Mouse (Mus musculus) ovary, adult 18-20 months (tissue): ENCODE measurements around the gene Bloc1s2.
A peak's percentile ranks its signal among the peaks of the same experiment; 100 is the strongest.

ENCODE experiments used
- DNase-seq: peaks from one replicate; pipeline ENCODE4 v3.0.0; 2022; ENCODE audit warnings: low spot score, mixed read lengths

The Bloc1s2 gene

DNA sequence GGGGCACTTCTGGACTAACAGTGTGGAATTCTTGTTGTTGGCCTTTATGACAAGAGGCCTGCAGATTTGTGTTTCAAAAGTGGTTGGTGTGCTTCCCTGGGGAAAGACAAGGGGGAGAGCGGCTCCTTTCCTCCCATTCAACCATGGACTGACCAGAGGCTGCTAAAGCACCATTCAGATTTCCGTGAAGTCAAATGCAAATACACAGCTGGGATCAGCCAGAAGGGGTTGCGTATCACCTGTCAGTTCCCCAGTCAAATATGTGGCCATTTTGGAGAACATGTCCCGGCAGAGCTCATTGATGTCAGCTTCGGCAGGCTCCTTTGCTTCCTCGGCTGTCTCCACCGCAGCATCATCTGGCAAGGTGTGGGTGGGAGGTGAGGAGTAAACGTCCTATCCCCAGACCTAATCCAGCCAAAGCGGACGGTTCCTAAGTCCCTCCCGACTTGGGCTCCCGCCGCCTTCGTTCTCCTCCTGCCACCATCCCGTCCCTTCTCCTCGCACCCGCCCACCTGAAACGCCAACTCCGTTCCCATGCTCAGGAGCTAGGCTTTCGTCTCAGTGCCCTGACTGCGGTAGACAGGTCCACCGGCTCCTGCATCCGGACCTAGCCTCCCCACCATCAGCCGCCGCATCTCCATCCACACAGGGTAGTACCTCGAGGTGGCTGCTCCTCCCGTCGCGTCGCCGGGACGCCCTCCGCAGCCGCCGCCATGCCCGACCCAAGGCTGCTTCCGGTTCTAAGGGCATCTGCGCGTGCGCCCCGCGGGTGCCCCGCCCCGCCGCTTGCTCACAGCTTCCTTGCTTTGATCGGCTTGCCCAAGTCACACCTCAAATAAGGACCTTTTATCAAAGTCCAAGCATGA lies at the start of gene Bloc1s2:
Bloc1s2 (minus strand) TSS at position 745 of the 866 bp plus-strand sequence.
- peak; percentile 76 for DNase-seq

DNA sequence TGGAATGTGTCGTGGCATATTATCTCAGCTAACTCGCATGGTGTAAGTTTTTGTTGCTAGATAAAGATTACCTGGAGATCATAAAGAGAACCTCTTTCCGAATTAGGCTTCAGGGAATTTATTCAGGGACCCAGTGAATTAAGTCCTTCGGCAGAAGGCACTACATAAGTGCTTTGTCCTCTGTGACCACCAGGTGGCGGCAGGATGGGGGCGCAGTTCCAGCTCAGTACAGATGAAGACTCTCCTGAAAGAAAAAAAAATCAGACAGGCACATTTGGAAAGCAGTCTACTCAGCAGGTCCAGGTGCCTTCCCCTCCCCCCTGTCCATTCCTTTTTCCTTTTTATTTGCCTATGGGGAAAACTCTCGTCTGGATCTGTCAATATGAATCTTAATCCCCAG lies 48.9 kb upstream of the Bloc1s2 start:
- DNase-seq, result peak; percentile 19

DNA sequence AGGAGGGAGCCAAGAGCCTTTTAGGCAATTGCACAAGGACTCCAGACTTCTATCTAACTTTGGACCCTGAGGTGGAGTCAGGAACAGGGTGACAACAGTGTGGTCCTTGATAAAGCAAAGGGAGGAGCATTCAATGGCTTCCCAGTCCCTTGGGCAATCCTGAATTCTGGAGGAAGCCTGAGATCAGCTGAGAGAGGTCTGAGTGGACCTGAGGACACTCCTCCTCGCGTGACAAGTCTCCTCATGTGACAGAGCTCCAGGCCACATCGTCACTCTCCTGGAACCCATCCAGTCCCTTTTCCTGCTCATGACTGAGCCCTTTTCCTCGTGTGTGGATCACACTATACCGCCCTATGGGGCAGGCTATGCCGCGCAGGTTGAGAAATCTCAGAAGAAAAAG lies 47.7 kb upstream of the Bloc1s2 start:
- DNase-seq, result no peak

DNA sequence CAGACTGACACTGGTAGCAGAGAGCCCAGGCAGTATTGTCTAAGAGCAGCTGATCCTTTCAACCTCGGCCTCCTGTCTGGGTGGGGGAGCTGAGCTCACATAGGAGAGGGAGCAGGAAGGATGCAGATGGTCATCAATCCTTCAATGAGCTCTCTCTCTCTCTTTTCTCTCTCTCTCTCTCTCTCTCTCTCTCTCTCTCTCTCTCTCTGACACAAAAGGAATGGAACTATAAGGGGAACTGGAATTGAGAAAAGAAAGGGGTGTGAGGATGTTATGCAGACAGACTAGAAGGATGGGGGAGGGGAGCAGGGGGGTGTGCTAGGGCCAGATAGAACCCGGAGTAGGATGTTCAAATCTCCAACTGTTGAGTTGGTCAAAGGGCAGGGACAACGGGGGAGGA lies 46.1 kb upstream of the Bloc1s2 start, which contains the start of gene Pkd2l1:
Pkd2l1 (minus strand) TSS at position 101 of the 400 bp plus-strand sequence.
- DNase-seq, result no peak

DNA sequence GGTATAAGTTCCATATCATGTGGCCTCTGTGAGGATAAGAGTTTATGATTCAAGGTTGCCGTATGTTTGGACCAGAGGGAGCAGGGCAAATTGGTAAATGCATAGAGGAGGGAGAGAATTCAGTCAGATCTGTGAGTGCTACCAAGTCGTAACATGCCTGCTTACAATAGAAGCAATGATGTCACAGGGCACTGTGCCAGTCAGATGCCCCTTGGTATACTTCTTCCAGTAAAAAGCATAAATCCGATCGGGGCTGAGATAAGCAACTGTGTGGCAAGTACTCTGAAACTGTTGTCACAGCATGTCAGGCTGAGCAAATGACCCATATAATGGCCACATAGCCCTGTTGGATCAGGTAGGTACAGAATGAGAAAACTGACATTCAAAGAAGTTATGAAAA lies 42.8 kb upstream of the Bloc1s2 start:
- DNase-seq, result no peak

DNA sequence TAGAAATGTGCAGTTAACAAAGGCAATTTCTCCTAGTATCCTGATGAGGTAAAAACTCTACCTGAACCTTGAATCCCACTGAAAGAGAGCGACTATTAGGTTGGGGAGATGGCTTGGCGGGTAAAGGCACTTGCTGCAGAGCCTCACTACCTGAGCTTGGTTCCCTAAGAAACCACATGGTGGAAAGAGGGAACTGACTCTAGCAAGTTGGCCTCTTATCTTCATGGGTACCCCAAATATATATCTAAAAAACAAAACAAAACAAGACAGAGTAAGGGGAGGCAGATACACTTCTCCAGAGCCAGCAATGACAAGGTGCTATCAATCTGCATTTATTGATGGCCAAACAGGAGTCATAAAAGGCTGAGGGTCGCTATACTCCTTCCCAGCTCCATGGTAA lies 37.7 kb upstream of the Bloc1s2 start:
- no peak for DNase-seq

DNA sequence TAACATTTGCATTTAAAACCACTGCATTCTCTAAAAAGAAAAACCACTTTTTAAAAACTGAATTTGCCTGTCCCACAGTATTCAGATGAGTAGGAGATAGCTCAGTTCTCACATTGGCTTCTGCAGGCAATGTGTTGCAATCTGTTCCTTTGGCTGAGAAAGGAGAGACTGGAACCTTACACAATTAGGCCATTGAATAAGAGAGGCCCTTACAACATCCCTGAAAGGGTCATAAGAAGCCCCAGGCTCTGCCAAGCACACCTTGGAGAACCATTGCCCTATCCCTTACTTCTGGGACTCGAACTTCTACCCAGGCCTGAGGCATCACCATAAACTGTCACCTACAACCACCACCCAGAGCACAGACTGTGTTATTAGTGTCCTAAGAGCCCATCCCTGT lies 34.3 kb upstream of the Bloc1s2 start:
- no peak for DNase-seq

DNA sequence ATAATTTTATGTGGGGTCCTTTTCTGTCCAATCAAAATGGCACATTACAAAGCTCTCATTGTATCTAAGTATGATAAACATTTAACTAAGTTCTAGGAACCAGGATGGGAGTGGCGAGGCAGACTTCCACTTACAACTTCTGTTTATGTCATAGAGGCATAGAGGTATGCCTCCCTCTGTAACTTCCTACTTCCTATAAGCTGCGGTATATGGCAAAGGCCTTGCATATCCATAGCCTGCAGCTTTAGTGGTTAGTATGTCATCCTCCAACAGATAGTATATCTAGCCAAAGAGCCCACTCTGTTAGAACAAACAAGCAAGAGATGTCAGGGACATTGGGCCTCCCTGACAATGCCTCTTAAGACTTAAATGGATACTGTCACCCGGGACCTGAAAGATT lies 30.5 kb upstream of the Bloc1s2 start:
- no peak for DNase-seq

DNA sequence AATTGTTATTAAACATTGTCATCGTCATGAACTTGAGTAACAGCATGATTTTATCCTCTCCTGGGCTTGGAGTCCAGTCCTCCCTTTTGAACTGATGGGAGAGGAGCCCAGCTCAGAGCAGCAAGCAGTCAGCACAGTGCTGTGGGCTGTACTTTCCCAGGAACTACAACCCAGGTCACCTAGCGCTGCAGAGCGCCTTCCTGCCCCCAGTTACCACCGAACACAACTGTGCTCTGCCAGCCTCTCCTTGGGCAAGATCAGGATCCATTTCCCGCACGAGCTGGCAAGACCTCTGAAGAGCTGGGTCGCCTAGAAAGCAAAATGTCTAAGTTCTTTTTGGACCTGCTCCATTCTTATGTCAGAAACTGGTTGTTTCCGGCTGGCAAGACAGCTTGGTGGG lies 28.6 kb upstream of the Bloc1s2 start:
- DNase-seq, result no peak

DNA sequence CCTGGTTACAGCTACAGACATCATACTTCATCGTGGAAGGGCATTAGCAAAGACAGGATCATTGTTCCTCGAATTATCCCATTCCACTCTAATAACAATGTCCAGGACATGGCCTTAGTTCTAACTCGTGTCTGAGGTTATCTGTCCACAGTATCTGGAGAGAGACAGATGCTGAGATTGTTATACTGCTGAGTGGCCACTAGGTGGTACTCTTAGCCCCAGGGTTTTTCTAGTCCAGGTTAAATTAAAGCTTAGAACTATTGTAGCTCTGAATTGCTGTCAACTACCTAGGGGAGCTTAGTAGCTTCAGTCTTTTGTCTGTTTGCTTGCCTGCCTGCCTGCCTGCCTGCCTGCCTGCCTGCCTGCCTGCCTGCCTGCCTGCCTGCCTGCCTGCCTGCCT lies 15.3 kb upstream of the Bloc1s2 start:
- no peak for DNase-seq

DNA sequence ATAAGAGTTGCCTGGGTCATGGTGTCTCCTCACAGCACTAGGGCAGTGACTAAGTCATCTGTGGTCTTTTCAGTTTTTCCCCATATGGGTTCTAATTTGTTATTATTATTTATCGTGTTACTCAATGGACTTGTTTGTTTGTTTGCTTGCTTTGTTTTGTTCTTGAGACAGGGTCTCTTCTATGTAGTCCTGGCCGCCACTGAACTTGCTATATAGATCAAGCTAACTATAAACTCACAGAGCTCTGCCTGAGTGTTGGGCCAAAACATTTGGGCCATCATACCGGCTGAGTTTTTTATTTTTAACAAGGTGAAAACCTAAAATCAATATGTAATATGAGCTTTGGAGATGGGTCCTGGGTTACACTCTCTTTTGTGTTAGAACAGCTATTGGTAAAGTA lies 13.1 kb upstream of the Bloc1s2 start:
- no peak for DNase-seq

DNA sequence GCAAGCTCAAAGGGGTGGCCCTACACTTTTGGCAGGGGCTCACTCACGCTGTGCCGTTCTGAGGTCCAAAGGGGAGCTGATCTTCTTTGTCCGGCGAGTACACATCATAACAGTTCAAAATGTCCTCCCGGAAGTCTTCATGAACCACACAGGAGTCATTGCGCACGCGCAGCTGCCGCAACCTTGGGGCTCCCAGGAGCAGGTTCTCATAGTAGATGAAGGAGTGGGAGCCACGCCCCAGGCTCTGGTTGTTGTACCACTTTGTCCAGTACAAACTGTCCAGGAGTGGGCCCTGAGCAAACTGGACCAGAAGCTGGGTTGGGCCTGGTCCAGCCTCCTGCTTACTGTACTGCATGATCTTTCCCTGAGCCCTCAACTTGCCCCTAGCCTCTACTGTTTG lies 10.8 kb upstream of the Bloc1s2 start:
- DNase-seq, result no peak

DNA sequence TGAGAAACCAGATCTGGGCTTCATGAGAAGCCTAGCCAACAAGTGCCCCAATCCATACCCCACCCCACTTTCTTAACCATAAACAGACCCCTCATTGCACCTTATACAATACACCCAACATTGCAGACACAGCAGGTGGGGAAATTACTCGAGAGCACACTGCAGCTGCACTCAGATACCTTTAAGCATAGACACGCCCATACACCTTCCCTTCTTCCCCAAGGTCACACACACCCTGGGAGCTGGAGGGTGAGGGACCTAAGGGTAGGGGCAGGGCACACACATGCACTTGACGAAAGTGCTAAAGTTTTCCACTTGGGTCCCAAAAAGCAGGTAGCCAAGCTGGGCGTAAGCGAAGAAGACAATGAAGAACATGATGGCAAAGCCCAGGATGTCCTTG lies 7.5 kb upstream of the Bloc1s2 start:
- DNase-seq, result no peak

DNA sequence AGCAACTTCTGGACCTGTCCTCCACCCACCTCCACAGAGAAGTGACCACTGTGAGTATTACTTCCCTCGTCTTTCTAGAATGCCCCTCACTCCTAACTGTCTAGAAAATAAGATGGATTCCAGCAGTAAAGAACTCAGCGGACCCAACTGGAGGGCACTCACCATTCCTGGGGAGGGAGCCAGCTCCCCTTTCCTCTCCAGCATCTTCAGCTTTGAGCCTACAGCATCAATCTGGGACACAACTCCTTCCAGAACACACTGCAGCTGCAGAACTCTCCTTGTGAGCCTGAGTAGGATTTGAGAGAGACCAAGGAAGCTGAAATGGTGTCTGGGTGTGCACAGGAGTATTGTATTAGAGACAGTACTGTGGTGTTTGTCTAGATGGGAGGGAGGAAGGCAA lies 2.7 kb upstream of the Bloc1s2 start:
- DNase-seq, result no peak

DNA sequence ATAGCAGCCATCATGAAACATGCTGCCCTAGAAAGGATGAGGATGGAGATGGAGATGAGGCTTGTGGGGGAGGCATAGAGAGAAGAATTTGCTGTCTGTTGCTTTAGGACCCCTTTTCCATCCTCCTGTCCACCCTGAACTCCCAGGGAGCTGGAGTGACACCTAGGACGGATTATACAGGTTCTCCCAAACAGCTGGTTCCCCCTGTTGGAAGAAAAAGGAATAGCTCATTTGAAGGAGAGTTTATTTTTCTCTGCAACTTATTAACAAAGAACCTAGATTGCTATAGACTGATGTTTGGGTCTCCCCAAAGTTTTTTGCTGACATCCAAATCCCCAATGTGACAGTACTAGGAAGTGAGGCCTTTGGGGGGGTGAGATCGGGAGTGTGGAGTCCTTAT lies 2.1 kb upstream of the Bloc1s2 start:
- no peak for DNase-seq

DNA sequence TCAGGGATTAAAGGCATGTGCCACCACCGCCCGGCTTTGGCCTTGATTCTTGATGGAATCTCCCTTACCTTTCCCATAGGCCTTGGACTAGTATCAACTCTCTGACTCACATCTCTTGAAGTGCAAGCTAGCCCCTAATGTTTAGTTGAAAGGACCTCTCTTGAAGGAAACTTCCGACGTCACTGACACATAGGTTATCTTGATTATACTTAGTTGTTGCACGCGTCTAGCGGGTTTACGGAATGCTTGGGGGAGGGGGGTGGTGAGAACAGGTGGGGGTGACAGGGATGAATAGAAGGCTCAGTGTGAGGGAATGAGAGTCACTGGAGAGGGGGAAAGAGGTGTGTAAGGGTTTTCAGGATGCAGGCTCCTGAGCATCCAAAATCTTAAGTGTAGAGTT lies 705 bp upstream of the Bloc1s2 start:
- no peak for DNase-seq

DNA sequence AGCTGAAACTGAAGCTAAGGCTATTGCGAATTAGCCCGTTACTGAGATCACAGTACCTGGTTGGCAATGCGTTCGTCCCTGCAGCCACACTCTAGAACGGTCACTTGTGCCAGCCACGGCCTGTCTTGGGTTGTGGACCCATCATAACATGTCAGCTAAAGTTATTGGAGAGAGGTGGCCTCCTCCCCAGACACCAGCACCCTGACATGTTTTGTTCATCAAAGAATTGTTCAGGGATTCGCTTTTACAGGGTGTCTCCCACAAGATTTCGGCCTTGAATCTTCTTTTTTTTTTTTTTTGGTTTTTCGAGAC lies 278 bp upstream of the Bloc1s2 start:
- DNase-seq, result no peak

DNA sequence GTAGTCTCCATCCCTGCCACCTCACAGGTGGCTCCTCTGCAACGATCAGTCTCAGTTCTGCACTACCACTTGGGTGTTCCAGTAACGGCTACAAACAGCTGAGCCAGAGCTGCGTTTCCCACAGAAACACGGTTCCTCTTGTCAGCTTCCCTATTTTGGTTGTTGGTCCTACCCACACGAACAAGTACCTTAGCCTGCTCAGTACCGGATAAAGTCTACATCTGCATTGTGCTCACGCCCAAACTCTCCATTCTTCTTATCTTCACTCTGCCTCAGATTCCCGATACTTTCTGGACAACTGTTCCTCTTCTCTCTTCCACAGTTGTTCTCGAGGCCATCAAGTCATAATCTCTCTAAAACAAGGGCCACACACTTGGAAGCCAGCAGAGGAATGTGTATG lies 1.9 kb downstream of the Bloc1s2 start:
- no peak for DNase-seq

DNA sequence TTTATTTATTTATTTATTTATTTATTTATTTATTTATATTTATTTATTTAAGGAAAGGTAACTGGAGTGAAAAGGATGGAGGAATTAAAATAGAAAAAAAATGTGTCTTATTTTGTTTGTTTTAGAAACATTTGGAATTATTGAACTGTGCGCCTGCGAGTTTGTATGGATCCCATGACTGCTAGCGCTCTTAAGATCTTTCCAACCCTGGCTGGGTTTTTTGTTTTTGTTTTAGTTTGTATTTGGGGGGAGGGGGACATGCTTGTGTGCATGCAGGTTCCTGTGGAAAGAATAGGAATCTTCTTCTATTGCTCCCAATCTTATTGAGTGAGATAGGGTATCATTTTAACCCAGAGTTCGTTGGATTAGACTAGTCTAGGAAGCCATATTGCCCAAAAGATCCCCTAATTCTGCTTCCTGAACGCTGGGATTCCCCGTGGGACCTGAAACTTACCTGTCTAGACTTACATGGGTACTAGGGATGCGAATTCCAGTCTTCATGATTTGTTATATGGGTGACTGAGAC lies 10.2 kb downstream of the Bloc1s2 start:
- DNase-seq, result no peak

DNA sequence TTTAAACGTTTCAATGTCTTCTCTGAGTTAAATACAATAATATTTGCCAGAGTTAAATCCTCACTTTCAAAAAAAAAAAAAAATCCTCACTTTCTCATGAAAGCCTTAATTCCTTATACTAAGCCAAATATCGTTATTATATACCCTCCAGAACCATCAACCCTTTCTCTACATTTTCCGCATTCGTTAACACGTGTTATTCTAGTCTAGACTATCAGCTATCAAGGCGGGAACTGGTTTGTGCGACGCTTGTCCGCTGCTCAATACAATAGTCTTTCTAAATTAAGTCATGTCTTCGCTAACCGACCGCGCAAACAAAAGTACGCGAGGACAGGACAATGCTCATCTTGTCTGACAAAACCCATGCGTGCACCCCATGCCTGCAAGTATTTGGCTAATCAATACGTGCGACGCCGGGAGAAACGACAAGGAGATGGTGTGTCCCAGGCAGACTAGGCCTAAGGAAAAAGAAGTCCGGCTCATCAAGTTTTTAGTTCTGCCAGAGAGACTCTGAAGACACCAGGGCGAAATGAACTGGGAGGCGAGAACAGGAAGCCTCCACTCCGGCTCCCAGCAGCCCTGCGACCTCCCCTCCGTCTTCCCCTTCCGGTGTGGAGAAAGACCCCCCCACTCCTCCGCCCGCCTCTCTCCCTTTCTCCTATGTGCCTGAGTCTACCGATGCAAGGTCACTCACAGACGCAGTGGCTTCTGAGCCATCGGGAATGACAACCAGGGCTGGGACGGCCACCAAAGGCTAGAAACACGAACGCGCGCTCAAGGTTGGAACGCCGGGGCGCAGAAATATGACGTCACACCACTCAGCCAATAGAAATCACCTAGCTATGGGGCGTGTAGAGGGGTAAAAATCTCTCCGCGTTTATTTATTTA lies 10.9 kb downstream of the Bloc1s2 start, which contains the start of gene Cwf19l1:
Cwf19l1 (minus strand) TSS at position 805 of the 888 bp plus-strand sequence.
- DNase-seq, result peak; percentile 64

DNA sequence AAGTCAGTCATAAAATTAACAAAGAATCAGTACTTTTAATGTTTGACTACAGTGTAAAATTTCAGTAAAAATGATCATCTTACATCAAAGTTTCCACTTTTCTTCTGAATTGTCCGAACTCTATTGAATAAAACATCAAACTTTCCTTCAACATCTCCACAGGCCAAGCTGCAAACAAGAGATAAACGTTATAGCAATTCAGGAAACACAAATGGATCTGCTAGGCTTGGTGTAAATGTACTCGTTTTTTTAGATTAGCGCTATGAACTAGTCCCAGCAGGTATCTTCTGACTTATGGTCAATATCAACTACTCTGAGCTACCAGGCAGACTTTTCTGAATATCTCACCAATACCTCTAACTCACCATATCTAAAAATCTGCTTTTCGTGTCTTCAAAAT lies 13.3 kb downstream of the Bloc1s2 start:
- no peak for DNase-seq

DNA sequence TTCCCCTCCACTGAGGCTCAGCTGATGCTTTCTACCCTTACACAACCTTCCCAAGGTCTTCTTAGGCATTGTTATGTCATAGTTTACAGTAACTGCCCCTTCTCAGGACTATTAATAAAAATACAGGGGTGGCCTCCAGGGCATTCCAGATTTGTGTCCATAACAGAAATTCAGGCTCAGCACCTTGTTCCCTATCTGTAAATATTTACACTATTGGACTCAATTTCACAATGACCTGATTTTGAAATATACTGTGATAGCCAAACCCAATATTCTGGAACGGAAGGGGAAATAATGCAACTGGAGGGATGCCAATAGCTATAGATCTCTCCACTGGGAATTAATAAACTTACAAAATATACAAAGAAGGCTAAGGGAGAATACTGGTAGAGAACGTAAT lies 17.7 kb downstream of the Bloc1s2 start:
- no peak for DNase-seq
